Mouse (Mus musculus): ENCODE results near the gene Cd244a. TPM values are rescaled to one million over a fixed set of nuclear protein-coding genes. Genes with fewer than 3 reads are reported as not detected.

Cd244a gene
- polyA plus RNA-seq, 1 experiment from 2014 or later = not detected

DNA sequence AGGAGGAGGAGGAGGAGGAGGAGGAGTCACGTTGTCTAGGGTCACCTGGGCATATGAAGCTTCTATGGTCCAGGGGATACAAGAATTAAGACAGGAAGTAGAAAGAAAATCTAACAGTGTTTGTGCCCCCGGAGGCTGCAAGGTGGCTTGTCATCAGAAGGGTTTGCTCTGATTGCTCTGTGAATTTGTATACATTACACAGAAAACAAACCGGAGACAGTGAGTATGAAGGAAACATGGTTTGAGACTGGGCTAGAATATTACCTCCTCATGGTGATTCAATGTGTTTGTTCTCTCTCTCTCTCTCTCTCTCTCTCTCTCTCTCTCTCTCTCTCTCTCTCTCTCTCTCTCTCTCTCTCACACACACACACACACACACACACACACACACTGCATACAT is 47.7 kb downstream of the Cd244a start:
- Histone ChIP-seq H3K4me2 (no peak overlapping the region), H3K4me1 (no peaks in the 10 kb centered on the region), H3K9me3 (no peaks in the 10 kb centered on the region), H3K36me3 (replicated peaks) (no peaks in the 10 kb centered on the region), H3K9ac (no peak overlapping the region), H3K27ac (no peak overlapping the region), H3K4me3 (no peak overlapping the region), H3K27me3 (replicated peaks) (no peaks in the 10 kb centered on the region)
- WGBS = 70% methylated on average over 3 of the region's 3 CpGs
- ATAC-seq (replicated peaks) = no peak

DNA sequence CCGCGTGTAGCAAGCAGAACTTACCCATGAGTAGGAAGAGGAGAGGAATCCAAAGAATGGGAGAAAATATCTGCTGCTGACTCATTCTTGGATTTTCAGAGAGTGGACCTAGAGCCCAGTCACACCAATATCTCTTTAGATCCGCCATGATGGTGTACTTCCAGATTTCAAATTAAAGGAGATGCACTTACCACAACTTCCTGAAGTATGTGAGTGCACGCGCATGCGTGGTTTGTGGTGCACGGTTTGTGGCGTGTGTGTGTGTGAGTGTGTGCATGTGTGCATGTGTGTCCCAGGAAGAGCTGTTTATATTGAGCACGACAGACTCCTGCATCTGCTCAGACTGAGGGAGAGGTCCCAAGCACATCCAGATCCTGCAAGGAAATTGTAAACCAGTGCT is 48.2 kb downstream of the Cd244a start, which contains the start of gene Ly9:
Ly9 (minus strand) TSS at position 235 of the 400 bp plus-strand sequence.
- no peak within 1 kb of the TSS for H3K9ac ChIP-seq
- no peak within 1 kb of the TSS for H3K27ac ChIP-seq
- H3K4me2 ChIP-seq = no peak within 1 kb of the TSS
- no peak for ATAC-seq (replicated peaks)
- H3K4me1 ChIP-seq = no peaks in the 10 kb centered on the region
- H3K9me3 ChIP-seq = no peaks in the 10 kb centered on the region
- H3K27me3 ChIP-seq (replicated peaks) = no peaks in the 10 kb centered on the region
- 87% methylated on average over 9 of the region's 9 CpGs for WGBS
- H3K4me3 ChIP-seq = no peak within 1 kb of the TSS
- no peaks in the 10 kb centered on the region for H3K36me3 ChIP-seq (replicated peaks)

DNA sequence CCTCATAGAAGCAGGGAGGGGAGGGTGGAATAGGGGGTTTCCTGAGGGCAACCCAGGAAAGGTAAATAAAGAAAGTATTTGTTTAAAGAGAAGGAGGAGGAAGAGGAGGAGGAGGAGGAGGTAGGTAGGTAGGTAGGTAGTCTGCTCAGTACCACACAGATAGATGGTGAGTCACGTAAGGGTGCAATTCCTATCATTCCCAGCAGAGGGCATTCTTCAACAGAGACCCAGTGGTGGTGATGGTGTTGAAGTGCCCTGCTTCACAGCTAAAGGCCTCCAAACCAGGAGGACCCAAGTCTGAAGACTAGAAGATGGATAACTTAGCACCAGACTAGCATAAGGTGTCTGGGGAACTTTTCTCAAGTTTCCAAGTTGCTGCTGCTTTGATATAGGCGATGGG is 51.0 kb downstream of the Cd244a start:
- Histone ChIP-seq H3K9ac (no peak overlapping the region), H3K36me3 (replicated peaks) (no peaks in the 10 kb centered on the region), H3K9me3 (no peaks in the 10 kb centered on the region), H3K27me3 (replicated peaks) (no peaks in the 10 kb centered on the region), H3K4me1 (no peaks in the 10 kb centered on the region), H3K27ac (no peak overlapping the region), H3K4me2 (no peak overlapping the region), H3K4me3 (no peak overlapping the region)
- WGBS = 96% methylated on average over 2 of the region's 2 CpGs
- ATAC-seq (replicated peaks) = no peak

DNA sequence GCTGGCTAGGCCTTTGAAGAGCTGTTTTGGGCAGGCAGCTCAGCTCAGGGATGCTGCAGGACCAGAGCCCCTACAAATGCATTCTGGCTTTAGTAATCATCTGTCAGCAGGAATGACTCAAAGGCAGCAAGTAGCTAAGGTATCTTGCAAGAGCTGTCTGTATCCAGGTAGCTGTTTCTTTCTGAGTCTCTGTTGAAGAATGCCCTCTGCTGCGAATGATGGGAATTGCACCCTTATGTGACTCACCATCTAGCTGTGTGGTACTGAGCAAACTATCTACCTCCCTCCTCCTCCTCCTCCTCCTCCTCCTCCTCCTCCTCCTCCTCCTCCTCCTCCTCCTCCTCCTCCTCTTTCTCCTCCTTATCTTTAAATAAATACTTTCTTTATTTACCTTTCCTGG is 51.8 kb downstream of the Cd244a start:
- Histone ChIP-seq H3K4me1 (no peaks in the 10 kb centered on the region), H3K4me3 (no peak overlapping the region), H3K27me3 (replicated peaks) (no peaks in the 10 kb centered on the region), H3K27ac (no peak overlapping the region), H3K9me3 (no peaks in the 10 kb centered on the region), H3K36me3 (replicated peaks) (no peaks in the 10 kb centered on the region), H3K4me2 (no peak overlapping the region), H3K9ac (no peak overlapping the region)
- ATAC-seq (replicated peaks) = no peak
- WGBS = 55% methylated on average over 1 of the region's 1 CpGs

DNA sequence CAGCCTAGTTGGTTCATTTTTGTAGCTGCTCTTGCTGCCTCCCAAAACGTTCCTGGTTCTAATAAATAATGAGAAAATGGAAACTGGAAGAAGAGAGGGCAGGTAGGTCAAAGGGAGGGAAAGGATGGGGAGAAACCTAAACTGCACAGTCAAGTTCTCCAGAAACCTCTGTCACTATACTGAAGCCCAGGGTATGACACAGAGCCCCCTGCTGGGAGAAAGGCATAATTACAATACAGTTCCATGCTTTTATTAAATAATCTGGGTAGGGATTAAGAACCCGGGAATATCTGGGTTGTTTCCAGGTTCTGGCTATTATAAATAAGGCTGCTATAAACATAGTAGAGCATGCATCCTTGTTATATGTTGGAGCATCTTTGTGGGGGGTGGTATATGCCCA is 55.0 kb downstream of the Cd244a start:
- WGBS = 40% methylated on average over 2 of the region's 2 CpGs
- H3K27ac ChIP-seq = no peak overlapping the region
- H3K4me2 ChIP-seq = no peak overlapping the region
- H3K9me3 ChIP-seq = no peaks in the 10 kb centered on the region
- ATAC-seq (replicated peaks) = no peak
- no peaks in the 10 kb centered on the region for H3K27me3 ChIP-seq (replicated peaks)
- H3K9ac ChIP-seq = no peak overlapping the region
- no peaks in the 10 kb centered on the region for H3K36me3 ChIP-seq (replicated peaks)
- no peaks in the 10 kb centered on the region for H3K4me1 ChIP-seq
- no peak overlapping the region for H3K4me3 ChIP-seq

DNA sequence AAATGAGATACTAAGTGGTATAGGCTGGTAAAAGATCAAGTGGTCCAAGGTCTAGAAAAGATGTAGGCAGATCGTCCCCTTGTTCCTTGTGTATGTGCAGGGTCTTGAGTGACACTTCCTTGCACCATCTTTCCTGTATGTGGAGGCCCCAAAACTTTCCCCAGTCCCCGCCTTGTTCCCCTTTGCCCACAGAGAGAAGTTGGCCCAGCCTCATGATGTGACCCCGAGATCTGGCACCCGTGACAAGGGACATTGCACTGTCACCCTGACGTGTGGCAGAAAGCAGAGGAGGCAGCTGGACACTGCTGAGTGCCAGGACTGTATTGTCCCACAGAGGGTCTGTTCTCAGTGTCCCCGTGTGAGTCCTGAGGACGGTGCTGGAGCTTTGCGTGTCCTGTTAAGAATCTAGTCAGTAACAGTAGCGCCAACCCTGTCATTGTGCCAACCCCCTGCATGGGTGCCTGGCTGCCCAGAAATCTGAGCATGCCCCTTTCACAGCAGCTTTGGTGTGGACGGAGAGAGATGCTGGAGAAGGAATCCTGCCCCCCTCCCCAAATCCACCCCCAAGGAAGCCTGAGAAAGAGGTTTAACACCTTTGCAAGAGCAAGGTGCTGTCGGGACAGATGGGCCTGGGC is 58.0 kb downstream of the Cd244a start:
- H3K4me1 ChIP-seq = no peaks in the 10 kb centered on the region
- H3K4me2 ChIP-seq = no peak overlapping the region
- no peak overlapping the region for H3K4me3 ChIP-seq
- no peak overlapping the region for H3K27ac ChIP-seq
- no peaks in the 10 kb centered on the region for H3K9me3 ChIP-seq
- H3K9ac ChIP-seq = no peak overlapping the region
- no peaks in the 10 kb centered on the region for H3K36me3 ChIP-seq (replicated peaks)
- WGBS = 84% methylated on average over 11 of the region's 11 CpGs
- no peaks in the 10 kb centered on the region for H3K27me3 ChIP-seq (replicated peaks)
- ATAC-seq (replicated peaks) = no peak

GRCm38 (mm10) chr1:171619001-171619400 is 60.0 kb downstream of the Cd244a start:
- H3K9me3 ChIP-seq = no peaks in the 10 kb centered on the region
- no peaks in the 10 kb centered on the region for H3K36me3 ChIP-seq (replicated peaks)
- no peaks in the 10 kb centered on the region for H3K27me3 ChIP-seq (replicated peaks)
- H3K4me1 ChIP-seq = no peaks in the 10 kb centered on the region
- H3K4me2 ChIP-seq = no peak overlapping the region
- no peak overlapping the region for H3K27ac ChIP-seq
- 91% methylated on average over 8 of the region's 8 CpGs for WGBS
- no peak for ATAC-seq (replicated peaks)
- no peak overlapping the region for H3K9ac ChIP-seq
- H3K4me3 ChIP-seq = no peak overlapping the region

DNA sequence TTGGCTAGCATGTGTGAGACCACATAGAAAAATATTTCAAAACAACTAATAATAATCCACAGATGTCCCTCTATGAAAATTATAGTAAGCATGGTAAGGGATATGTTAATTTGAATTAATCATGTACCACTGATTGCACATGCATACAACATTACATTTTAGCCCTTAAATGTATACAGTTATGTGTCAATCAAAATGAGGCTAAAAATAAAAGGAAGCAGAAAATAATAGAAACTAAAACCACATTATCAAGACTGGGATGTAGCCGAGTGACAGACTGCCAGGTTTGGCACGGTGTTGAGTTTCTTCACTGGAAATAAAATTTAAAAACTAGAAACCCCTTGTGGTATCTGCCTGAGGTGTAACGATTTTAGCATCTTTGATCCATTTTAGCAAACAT is 60.7 kb downstream of the Cd244a start:
- WGBS = 91% methylated on average over 3 of the region's 3 CpGs
- no peaks in the 10 kb centered on the region for H3K27me3 ChIP-seq (replicated peaks)
- no peaks in the 10 kb centered on the region for H3K4me1 ChIP-seq
- no peak overlapping the region for H3K9ac ChIP-seq
- no peak overlapping the region for H3K27ac ChIP-seq
- H3K9me3 ChIP-seq = no peaks in the 10 kb centered on the region
- H3K4me2 ChIP-seq = no peak overlapping the region
- H3K36me3 ChIP-seq (replicated peaks) = no peaks in the 10 kb centered on the region
- no peak overlapping the region for H3K4me3 ChIP-seq
- no peak for ATAC-seq (replicated peaks)

- H3K9ac ChIP-seq = no peak overlapping the region
- H3K4me1 ChIP-seq = no peaks in the 10 kb centered on the region
- H3K36me3 ChIP-seq (replicated peaks) = no peaks in the 10 kb centered on the region
- no peaks in the 10 kb centered on the region for H3K9me3 ChIP-seq
- H3K27me3 ChIP-seq (replicated peaks) = no peaks in the 10 kb centered on the region
- 92% methylated on average over 6 of the region's 6 CpGs for WGBS
- no peak overlapping the region for H3K4me3 ChIP-seq
- no peak overlapping the region for H3K27ac ChIP-seq
- H3K4me2 ChIP-seq = no peak overlapping the region
- ATAC-seq (replicated peaks) = no peak
Measured at GRCm38 (mm10) chr1:171620091-171620490, 61.1 kb downstream of the Cd244a start.

DNA sequence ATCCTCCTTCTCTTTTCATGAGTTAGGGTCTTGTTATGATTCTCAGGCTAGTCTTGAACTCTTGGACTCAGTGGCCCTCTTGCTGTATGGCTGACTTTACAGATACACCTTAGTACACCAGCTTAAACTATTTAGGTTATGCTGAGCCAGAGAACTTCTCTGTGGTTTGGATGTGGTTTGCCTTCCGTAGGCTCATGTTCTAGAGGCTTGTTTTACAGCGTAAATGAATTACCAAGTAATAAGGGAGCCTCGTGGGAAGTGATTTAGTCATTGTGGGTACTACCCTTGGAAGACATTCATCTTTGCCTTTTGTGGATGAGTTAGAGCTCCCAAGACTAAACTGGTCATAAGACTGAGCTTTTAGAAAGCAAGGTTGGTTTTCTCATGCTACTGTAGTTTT is 68.8 kb downstream of the Cd244a start:
- no peaks in the 10 kb centered on the region for H3K36me3 ChIP-seq (replicated peaks)

GRCm38 (mm10) chr1:171629168-171629567 is 70.2 kb downstream of the Cd244a start:
- Histone ChIP-seq H3K27ac (no peak overlapping the region), H3K9ac (no peak overlapping the region), H3K4me1 (no peaks in the 10 kb centered on the region), H3K27me3 (replicated peaks) (no peaks in the 10 kb centered on the region), H3K4me3 (no peak overlapping the region), H3K4me2 (no peak overlapping the region), H3K9me3 (no peaks in the 10 kb centered on the region), H3K36me3 (replicated peaks) (no peaks in the 10 kb centered on the region)
- 83% methylated on average over 6 of the region's 6 CpGs for WGBS
- no peak for ATAC-seq (replicated peaks)

More for the DNA sequence above, 68.8 kb downstream of the Cd244a start:
- ATAC-seq (replicated peaks) = no peak
- Histone ChIP-seq H3K4me1 (no peaks in the 10 kb centered on the region), H3K9ac (no peak overlapping the region), H3K9me3 (no peaks in the 10 kb centered on the region), H3K4me2 (no peak overlapping the region), H3K27me3 (replicated peaks) (no peaks in the 10 kb centered on the region), H3K4me3 (no peak overlapping the region), H3K27ac (no peak overlapping the region)
- WGBS = 88% methylated on average over 3 of the region's 3 CpGs

GRCm38 (mm10) chr1:171630041-171630440 is 71.0 kb downstream of the Cd244a start:
- Histone ChIP-seq H3K4me1 (no peaks in the 10 kb centered on the region), H3K4me3 (no peak overlapping the region), H3K9me3 (no peaks in the 10 kb centered on the region), H3K36me3 (replicated peaks) (no peaks in the 10 kb centered on the region), H3K4me2 (no peak overlapping the region), H3K9ac (no peak overlapping the region), H3K27me3 (replicated peaks) (no peaks in the 10 kb centered on the region), H3K27ac (no peak overlapping the region)
- no peak for ATAC-seq (replicated peaks)
- 95% methylated on average over 7 of the region's 7 CpGs for WGBS

GRCm38 (mm10) chr1:171630912-171631311 is 71.9 kb downstream of the Cd244a start:
- 68% methylated on average over 4 of the region's 4 CpGs for WGBS
- Histone ChIP-seq H3K27ac (no peak overlapping the region), H3K4me2 (no peak overlapping the region), H3K9me3 (no peaks in the 10 kb centered on the region), H3K4me1 (no peaks in the 10 kb centered on the region), H3K4me3 (no peak overlapping the region), H3K27me3 (replicated peaks) (no peaks in the 10 kb centered on the region), H3K36me3 (replicated peaks) (no peaks in the 10 kb centered on the region), H3K9ac (no peak overlapping the region)
- ATAC-seq (replicated peaks) = no peak
